Mouse (Mus musculus): Measurements from ENCODE around the gene Eif3f. TPM values are rescaled to one million over a fixed set of nuclear protein-coding genes. Genes with fewer than 3 reads are reported as not detected.
A peak's percentile ranks its signal among the peaks of the same experiment; 100 is the strongest.

Gene Eif3f
- total RNA-seq (2012; rRNA removed) = 123 and 145 TPM in 2 replicates
- polyA plus RNA-seq (2012; ENCODE audit: insufficient read depth in 1 of 2, insufficient read length in 2 of 2, low read depth in 1 of 2, low replicate concordance in 2 of 2, missing spikeins in 1 of 2) = 100 to 1,000 TPM; 226 to 283 TPM

DNA sequence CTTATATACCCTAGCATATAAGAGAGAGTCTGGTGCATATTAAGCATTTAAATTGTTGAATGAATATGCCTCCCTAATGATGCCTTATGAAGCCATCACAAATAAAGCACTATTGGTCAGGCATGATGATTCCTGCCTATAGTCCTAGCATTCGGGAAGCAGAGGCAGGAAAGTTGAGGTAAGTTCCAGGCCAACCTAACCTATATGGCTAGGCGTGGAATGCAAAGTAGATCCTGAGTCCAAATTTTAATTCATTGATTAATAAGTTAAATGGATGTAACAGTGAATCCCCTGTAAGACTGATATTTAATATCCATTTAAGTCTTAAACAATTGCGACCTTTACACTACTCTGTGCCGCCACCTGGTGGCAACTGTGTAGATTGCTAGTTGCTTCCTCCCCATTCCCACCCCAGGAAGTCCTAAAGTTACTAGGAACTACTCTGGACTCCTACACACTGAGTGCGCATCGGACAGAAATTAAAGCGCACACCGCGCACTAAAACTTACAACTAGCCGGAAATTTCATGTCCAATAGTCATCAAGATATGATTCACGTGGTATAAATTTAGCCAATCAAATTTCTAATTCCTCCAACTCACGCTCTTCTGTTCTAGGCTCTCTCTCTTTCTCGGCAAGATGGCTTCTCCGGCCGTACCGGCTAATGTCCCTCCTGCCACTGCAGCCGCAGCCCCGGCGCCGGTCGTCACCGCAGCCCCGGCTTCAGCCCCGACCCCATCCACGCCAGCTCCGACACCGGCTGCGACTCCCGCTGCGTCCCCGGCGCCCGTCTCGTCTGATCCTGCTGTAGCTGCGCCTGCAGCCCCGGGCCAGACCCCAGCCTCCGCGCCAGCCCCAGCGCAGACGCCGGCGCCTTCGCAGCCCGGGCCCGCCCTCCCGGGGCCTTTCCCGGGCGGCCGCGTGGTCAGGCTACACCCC, at the start of gene Eif3f:
Gene Eif3f (plus strand): TSS at position 624 of the 938 bp plus-strand sequence.
- Histone ChIP-seq H3K27ac (ENCODE audit: control insufficient read depth, low read depth, low read length) (peak within 1 kb of the TSS; percentile 51), H3K36me3 (ENCODE audit: control insufficient read depth in 1 of 2, insufficient read depth in 2 of 2, low read length in 2 of 2) (peaks cover 9 to 14% of the 10 kb centered on the region in 2 experiments), H3K4me3 (ENCODE audit: control insufficient read depth in 1 of 2, insufficient read depth in 1 of 2, low read depth in 2 of 2, low read length in 2 of 2) (peak within 1 kb of the TSS; percentile 97 to 100), H3K79me2 (ENCODE audit: control insufficient read depth, insufficient read depth, low read length, poor library complexity) (peaks cover 22% of the 10 kb centered on the region), H3K27me3 (ENCODE audit: control insufficient read depth in 1 of 2, insufficient read depth in 2 of 2, low read length in 2 of 2) (no peaks in the 10 kb centered on the region), H3K9ac (ENCODE audit: control insufficient read depth, low read depth, low read length, poor library complexity, severe bottlenecking) (peak within 1 kb of the TSS; percentile 98), H3K9me3 (replicated peaks; ENCODE audit: insufficient read depth, low read length) (no peaks in the 10 kb centered on the region), H3K4me1 (ENCODE audit: control insufficient read depth in 1 of 2, insufficient read depth in 2 of 2, low read length in 2 of 2) (peaks cover 4 to 15% of the 10 kb centered on the region in 2 experiments)
- peak; percentile 99 for DNase-seq (ENCODE audit: low read depth, low spot score)
- peak; percentile 93 for TF ChIP-seq ELF1 (IDR thresholded peaks at IDR 0.05; ENCODE audit: low read depth, low read length)
- peak; percentile 79; the same call in 1 of the 2 replicates for TF ChIP-seq E2F4 (IDR thresholded peaks at IDR 0.05; ENCODE audit: borderline replicate concordance, low read depth, low read length)
- peak; percentile 69 for TF ChIP-seq MYC (IDR thresholded peaks at IDR 0.05; ENCODE audit: low read depth, low read length)
- TF ChIP-seq ZMIZ1 (IDR thresholded peaks at IDR 0.05; ENCODE audit: low read depth, low read length) = no peak
- peak; percentile 75 to 96 (median 78) for TF ChIP-seq CTCF (IDR thresholded peaks at IDR 0.05 in 2 of 3, conservative IDR thresholded peaks at IDR 0.05 in 1 of 3; ENCODE audit: control insufficient read depth in 1 of 3, insufficient read depth in 1 of 3, low read depth in 2 of 3, low read length in 3 of 3, poor library complexity in 1 of 3, severe bottlenecking in 1 of 3)
- TF ChIP-seq TBP (IDR thresholded peaks at IDR 0.05; ENCODE audit: low read depth, low read length) = peak; percentile 94
- peak; percentile 63 to 85 for TF ChIP-seq POLR2A (IDR thresholded peaks at IDR 0.05; ENCODE audit: control insufficient read depth in 1 of 2, insufficient read depth in 1 of 2, low read depth in 1 of 2, low read length in 2 of 2, poor library complexity in 1 of 2)
- TF ChIP-seq MAX (IDR thresholded peaks at IDR 0.05; ENCODE audit: low read length) = peak; percentile 74
- TF ChIP-seq USF2 (IDR thresholded peaks at IDR 0.05; ENCODE audit: borderline replicate concordance in 1 of 2, insufficient read depth in 1 of 2, low read depth in 1 of 2, low read length in 2 of 2) = peak; percentile 21 to 71; a peak in 2 of 4 replicates
- peak; percentile 70 for TF ChIP-seq MXI1 (IDR thresholded peaks at IDR 0.05; ENCODE audit: low read depth, low read length)
- no peak for TF ChIP-seq TAL1 (IDR thresholded peaks at IDR 0.05; ENCODE audit: low read length)
- no peak for TF ChIP-seq GABPA (IDR thresholded peaks at IDR 0.05; ENCODE audit: low read depth, low read length)
- TF ChIP-seq KAT2A (conservative IDR thresholded peaks at IDR 0.05; ENCODE audit: low read depth, low read length) = peak; percentile 77
- TF ChIP-seq MEF2A (IDR thresholded peaks at IDR 0.05; ENCODE audit: extremely low read depth, insufficient replicate concordance, low read depth, low read length, poor library complexity, severe bottlenecking) = peak; percentile 60; the same call in 1 of the 2 replicates
- peak; percentile 94 for TF ChIP-seq SIN3A (IDR thresholded peaks at IDR 0.05; ENCODE audit: low read length)
- no peak for TF ChIP-seq MAFK (IDR thresholded peaks at IDR 0.05; ENCODE audit: borderline replicate concordance, low read depth, low read length)
- peak; percentile 92 for TF ChIP-seq SMC3 (IDR thresholded peaks at IDR 0.05; ENCODE audit: low read depth, low read length)
- no peak; the same call in none of the 2 replicates for TF ChIP-seq TCF12 (IDR thresholded peaks at IDR 0.05; ENCODE audit: low read depth, low read length)
- TF ChIP-seq ZC3H11A (IDR thresholded peaks at IDR 0.05; ENCODE audit: low read depth, low read length) = peak; percentile 83
- TF ChIP-seq ETS1 (IDR thresholded peaks at IDR 0.05; ENCODE audit: low read depth, low read length) = peak; percentile 18; the same call in 1 of the 2 replicates
- peak; percentile 96 for TF ChIP-seq USF1 (IDR thresholded peaks at IDR 0.05; ENCODE audit: low read depth, low read length)
- TF ChIP-seq JUND (IDR thresholded peaks at IDR 0.05; ENCODE audit: low read depth, low read length) = no peak
- peak; percentile 58 for TF ChIP-seq GATA1 (IDR thresholded peaks at IDR 0.05; ENCODE audit: low read depth, low read length)
- peak; percentile 85 for TF ChIP-seq NELFE (IDR thresholded peaks at IDR 0.05; ENCODE audit: low read depth, low read length)
- peak; percentile 94 for TF ChIP-seq RAD21 (IDR thresholded peaks at IDR 0.05; ENCODE audit: low read depth, low read length)
- TF ChIP-seq MAZ (IDR thresholded peaks at IDR 0.05; ENCODE audit: low read depth, low read length) = 0 out of 2 replicates have a peak, but pooled peaks have one; percentile 66
- TF ChIP-seq HCFC1 (IDR thresholded peaks at IDR 0.05; ENCODE audit: low read depth, low read length) = peak; percentile 96
- peak; percentile 25; the same call in 1 of the 2 replicates for TF ChIP-seq NRF1 (IDR thresholded peaks at IDR 0.05; ENCODE audit: insufficient read depth, low read depth, low read length, poor library complexity, severe bottlenecking)

Measured in MEL (cell line).